Mouse (Mus musculus) embryo, embryonic 9.5 days (tissue): ENCODE results near the gene Klhl29.

Experiments used
- DNase-seq: peaks from one replicate; pipeline ENCODE4 v3.0.0-alpha.2; 2017; ENCODE audit errors: extremely low spot score

Klhl29 gene

DNA sequence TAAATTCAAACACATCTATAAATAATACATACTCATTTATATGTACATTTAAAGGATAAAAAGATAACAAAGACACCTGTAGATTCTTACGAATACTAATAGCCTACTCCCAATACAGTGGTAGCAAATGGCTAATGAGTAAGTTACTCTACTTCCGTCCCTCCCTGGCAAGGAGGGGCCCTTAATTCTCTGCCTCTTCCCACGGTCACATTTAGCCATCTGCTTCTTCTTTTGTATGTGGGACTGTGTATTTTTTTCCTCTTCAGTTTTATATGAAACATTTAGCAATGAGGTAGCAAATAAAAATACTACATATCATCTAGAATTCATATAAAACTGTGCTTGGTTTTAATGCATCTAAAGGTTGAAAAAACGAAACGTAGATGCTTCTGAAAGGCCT lies 73.6 kb downstream of the Klhl29 start:
- no peak for DNase-seq

DNA sequence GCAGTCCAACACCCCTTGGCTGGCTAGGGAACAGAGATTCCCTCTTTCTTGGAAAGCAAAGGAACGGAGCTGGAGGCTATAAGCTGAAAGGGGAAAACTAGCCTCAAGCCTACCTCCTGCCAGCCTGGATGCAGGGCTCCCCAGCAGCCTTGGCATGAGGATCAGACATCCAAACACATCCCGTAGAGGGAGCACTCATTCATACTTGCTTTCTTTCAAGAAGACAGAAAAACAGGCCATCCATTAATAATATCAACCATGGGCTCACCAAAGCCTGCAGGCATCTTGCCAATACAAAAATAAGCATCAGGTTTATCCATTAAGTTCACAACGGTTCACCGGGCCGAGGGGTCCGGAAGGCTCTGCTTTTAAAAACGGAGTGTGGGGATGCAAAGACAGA lies 79.1 kb downstream of the Klhl29 start:
- no peak for DNase-seq

DNA sequence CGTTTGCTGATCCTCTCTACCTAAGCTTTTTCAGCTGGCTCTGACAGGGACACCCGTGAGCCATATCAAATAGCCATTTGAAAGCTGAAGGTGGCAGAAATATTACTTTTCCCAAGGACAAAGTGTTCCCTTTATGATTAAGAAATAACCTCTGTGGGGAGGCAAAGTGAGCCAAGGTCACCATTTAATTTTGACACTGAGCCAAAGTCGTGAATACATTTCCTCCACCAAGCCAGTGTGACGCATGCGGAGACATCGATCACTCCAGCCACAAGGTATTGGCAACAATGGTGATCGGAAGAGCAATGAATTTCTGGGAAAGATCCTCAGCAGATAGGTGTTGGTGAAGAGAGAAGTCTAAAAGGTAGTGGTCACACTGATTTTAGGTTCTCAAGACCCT lies 83.2 kb downstream of the Klhl29 start:
- DNase-seq: no peak

DNA sequence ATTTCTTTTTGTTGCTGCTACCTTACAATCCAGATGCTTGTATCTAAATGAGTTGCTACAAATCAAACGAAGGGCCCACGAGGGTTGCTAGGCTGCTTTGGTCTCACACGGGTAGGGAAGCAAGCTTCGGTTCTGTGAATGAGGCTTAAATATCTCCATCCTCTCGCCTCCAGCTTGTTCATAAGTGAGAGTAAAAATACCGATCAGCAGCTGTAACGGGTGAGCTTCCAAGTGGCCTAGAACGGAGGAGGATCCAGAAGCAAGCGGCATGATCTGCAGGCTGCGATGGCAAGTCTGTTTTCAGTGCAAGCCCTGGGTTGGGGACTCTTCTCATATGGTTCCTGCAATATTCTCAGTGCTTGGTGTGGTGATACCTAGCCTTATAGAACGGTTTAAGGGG lies 89.9 kb downstream of the Klhl29 start:
- no peak for DNase-seq

DNA sequence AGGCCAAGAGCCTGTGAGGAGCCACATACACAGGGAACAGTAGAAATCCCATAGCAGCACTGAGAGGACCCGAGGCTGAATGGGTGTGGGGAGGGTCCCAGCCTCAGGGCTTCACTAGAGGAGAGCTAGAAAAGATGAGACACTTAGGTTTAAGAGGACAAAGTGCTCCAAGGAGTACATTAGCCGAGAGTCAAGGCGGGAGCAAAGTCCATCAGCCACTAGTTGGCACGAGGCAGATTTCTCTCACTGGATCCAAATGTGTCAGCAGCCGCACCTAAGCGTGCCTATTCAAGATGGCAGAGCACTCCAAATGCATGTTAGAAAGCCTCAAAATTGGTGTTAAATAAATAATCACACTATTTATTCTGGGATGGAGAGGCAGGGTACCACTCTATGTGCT lies 90.5 kb downstream of the Klhl29 start:
- DNase-seq: no peak

DNA sequence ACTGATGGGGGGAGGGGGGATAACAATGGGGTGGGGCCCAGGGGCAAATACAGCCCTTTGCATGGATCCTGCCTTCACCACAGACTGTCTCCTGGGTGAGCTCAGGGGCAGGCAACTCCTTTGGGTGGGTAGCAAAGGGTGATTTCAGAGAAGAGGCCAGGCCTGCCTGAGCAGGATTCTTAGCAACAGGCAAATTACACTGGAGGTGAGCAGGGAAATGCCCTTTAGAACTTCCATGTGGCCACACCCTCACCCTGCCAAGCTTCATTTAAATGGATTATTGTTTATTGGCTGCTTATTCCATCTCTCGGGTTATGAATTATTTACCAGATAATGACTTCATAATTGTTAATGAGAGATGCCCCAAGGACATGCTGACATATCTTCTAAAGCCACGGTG lies 91.8 kb downstream of the Klhl29 start:
- no peak for DNase-seq

DNA sequence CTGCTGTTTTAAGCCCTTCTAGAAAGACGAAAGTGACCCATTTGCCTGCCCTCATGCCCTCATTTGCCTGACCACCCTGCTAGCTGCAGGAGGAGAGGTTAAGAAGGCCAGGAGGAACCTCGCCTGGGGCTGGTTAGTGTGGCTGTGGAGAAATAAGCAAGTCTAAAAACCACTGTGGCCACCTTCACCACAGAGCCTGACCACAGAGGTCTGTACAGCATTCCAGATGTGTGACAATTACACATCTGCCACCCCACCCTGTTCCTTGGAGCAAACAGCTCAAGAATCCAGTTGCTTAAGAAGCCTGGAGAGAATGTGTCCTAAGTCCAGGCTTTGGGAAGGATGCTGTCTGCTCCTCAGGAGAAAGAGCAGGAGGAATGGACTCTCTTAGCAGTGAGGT lies 92.9 kb downstream of the Klhl29 start:
- no peak for DNase-seq

DNA sequence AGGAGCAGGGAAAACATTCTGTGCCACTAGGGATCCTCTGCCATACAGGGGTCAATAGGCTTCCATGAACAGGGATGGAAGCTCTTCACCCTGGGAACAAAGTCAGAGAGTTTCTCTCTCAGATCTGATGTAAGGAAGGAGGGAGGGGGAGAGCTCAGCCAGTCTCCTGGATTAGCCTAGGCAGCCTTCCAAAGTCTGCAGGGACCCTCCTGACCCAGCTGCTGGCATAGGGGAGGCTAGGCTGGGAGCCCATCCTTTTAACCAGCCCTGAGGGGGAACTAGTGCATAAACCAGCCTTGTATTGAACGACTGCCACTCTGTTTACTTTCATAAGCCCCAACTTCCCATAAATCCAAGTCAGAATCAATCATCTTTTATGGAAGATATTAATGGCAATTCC lies 95.6 kb downstream of the Klhl29 start:
- no peak for DNase-seq

DNA sequence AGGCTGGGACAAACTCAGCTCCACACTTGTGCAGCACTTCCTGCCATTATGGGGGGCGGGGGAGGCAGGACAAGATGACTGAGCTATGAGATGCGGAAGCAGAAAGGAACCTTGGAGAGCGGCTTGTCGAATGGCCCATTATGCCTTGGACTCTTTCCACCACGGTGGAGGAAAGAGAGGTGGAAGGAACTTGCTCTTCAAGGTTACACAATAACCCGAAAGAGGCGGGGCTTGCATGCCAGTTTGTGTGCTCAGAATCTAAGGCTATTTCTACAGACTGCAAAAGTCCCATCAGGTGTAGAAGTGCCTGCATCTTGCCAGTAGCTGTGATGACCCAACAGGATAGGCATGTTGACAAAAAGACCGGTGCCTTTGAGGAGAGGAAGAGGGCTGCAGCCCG lies 98.5 kb downstream of the Klhl29 start:
- no peak for DNase-seq

DNA sequence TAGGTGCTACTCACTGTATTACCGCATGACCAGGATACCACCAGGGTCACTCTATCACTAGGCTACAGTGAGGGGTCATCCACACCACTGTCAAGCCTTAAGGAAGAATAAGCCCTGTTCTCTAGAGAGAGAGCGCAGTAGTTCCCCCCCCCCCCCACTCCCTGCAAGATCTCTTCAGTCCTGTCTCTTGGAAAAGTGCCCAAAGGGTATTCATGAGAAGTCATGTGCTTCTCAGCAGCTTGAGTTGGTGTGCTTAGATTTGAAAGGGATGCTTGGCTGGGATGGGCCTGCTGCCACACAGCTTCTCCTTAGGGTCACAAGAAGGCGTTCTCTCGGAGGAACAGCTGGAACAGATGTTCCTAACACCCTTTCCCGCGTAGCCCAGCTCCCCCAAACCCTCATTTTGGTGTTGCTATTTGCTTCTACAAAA lies 100.0 kb downstream of the Klhl29 start:
- DNase-seq: no peak

DNA sequence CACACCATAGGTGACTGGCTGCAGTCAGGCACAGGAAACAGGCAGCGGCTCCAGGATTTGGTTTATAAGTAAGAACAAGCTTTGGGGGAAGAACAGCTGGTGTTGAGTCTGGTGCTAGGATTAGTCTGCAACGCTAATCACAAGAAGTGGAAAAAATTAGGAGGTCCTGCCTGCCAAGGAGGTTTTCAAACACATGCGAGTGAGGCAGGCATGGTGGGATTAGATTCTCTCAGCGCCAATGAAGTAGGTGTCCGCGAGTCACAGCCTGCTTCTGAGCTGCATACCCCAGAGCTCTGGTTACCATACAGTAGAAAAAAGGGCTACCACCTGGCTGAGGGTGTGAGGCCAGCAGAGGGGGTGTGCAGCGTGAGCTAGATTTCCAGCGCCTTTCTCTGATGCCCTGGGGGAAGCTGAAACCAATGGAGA lies 101.0 kb downstream of the Klhl29 start:
- DNase-seq: no peak

DNA sequence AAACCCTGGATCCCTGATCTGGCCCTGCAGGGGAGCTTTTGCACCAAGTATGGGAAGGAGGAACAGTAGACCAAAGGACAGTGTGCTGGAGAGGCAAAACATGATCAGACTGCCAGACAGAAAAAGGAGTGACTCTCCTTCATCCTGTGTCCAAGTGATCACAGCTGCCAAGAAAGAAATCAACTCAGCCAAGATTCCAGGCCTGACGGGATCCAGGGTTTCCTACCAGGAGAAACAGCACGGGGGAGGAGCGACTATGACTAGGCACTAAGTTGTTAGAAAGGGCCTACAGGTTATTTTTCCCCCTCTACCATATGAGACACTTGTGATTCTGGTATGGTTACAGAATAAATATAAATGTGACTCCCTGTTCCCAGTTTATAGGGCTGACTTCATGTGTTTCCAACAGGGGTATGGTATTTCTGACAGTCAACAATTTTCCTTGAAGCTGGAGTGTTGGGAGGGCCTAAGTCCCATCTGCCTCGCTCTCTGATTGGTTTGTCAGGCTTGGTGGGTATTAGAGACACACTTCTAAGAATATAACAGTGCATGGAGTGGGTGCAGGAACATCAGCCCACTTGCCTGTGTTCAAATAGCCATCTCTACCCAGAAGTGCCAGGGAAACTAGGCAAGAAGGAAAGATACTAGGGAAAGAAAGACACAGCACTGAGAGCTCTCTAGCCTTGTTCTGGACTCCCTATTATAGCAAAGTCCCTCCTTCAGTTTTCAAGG lies 102.0 kb downstream of the Klhl29 start:
- no peak for DNase-seq

DNA sequence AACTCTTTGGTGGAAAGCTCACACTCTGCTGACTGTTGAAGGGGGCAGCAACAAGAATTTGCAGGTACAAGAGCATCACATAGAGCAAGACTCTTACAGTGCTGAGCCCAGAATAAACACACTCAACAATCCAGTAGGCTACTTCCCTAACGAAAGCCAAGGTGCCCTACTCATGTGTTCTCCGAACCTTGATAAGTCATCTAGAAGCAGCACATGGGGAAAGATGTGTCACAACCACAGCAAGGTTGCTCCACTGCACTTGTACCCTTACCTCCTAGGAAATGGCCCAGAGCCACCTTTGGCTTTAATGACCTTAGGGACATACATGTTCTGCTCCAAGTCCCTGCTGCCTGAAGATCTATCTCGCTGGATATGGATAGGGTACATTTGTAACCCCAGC lies 105.0 kb downstream of the Klhl29 start:
- DNase-seq: no peak

DNA sequence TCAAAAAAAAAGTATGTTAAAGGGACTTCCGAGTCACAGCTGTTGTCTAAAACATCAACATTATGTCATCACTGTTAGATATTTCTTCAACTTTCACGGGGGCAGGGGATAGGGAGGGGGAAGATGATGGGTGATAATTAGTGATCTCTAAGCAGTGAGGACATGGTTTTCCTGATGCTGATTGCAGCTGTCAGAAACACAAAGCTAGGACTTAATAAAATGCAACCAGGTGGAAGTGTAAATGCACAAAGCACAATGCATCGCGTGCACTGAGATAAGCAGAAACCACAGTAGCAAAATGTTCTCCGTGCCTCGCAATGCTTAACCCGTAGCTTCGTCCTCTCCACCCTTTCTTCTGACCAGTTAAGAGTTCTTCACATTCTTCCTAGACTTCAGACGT lies 105.5 kb downstream of the Klhl29 start:
- no peak for DNase-seq

DNA sequence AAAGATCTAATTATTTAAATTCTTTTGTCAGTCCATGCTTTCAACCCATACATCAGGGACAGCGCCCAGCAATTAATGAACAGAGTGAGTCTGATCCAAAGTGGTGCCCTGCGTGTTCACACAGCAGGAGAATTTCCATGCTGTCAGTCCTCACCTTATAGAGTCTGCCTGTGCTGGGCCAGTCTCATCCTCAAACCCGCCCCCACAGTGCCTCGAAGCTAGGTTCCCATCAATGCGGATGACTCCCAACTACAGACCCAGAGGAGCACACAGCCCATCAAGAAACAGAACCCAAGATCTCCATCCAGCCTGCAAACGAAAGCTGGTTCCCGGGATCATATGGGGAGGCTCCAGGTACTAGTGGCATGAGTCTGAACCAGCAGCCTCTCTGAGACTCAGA lies 106.4 kb downstream of the Klhl29 start:
- DNase-seq: no peak

DNA sequence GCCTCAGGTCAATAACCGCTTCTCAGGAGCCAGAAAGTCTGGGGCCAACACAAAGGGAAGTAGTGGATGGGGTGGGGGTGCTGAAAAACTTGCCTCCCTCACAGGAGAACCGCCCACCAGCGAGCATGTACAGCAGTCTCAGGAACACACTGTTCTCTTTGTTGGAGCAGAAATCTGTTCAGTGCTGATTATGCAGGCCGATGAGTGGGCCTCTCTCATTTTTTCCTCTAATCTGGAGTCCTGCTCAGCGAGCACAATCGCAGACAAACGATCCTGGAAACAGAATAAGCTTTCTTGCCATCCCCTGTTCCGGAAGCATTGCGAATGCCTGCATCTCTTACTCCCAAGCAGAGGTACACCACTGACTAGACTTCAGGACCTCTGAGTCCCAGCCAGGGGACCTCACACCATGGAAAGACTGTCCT lies 107.3 kb downstream of the Klhl29 start:
- DNase-seq: no peak

DNA sequence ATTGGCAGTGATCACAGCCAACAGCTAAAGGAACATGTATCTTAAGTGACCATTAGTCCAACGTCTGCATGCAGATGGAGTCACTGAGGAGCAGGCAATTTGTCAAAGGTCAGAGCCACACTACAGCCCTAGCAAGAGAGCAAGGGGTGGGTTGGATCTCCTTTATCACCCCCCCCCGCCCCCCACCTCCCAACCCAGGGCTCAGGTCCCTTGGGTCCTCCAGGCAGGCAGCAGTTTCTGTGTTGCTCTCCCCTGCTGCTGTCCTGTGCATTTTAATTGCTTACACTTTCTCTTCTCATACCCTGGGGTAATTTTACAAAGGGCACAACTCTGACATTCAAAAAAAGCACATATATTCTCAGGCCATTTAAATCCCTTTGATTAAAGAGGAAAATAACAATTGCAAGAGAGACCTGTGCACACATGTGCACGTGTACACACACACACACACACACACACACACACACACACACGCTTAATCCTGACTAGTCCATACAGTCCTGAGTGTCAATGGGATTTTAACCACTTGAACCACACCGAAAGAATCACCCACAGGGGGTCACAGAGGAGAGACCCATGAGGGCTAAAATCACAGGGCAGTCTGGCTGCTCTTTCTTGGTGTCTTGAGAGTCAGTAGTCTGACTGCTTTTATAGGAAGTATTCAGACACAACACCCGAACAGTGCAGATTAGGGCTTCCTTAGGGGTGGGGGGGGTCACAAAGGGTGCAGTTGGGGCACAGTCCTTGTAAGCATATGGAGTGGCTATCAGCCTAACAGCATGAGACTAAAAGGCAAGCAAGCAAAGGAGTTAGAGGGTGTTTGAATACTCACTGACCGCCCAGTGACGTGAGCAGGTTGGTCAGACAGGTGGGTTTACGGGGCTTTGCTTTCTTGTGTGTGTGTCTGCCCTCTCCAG lies 108.0 kb downstream of the Klhl29 start:
- DNase-seq: no peak

DNA sequence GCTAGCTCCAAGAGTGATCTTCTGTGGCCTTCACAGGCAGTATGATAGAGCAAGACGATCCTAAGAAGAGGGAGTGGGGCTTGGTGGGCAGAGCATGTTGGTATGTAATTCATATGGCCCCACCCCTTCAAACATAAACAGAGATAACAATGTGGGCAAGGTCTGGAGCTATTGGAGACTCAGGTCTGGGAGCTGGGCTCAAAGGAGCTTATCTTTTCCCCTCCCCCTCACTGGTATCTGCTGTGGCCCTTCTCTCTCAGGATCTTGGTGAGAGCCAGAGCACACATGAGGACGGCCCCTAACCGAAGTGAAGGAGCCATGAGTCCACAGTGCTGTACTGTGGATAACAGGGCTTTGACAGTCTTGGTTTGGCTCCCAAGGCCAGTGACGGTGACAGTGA lies 108.7 kb downstream of the Klhl29 start:
- no peak for DNase-seq

DNA sequence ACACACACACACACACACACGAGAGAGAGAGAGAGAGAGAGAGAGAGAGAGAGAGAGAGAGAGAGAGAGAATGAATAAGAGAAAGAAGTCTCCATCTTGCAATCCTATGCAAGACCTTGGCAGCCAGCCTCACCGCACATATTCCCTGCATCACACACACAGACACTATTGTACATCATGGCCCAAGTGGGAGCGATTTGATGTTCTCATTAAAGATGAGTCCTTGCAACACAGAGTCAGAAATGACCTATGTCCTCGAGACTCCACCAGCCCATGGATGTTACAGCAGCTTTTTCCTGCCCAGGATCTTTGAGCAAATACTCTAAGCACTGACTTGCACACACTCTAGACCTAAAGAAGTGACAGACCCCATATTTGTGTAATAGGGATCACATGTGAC lies 114.0 kb downstream of the Klhl29 start:
- DNase-seq: no peak

DNA sequence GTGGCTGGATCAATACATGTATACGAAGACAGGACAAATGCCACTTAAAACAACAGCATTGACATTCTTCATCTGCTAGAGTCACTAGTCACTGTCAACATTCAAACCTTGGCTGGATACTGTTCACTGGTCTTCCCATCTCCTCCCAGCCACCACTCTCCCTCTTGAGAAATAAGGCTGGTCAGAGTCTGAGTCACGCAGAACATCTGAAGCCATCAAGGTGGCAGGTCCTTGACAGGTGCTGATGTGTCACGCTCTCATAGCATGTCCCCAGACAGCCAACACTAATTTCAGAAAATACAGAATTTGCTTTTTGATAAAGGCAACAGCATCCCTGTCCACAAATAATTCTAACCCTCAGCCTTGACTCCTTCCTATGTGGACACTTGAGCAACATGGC lies 116.7 kb downstream of the Klhl29 start:
- no peak for DNase-seq

DNA sequence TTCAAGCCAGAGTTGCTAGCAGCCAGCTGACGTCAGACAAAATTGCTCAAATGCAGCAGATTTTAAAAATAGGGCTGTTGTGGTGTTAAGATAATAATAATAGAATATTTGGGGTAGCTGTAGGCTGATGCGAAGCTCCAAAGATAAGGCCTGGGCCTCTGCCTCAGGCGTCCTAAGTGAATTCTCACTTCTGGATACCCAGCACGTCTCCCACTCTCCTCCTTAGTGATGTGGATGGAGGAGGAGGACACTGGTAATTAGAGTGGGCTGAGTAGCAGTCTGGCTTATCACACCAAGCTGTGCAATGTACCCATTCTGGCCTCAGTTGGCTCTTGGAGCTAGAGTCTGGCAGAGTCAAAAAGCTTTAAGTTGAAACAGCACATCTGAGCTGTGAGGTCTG lies 118.3 kb downstream of the Klhl29 start:
- no peak for DNase-seq

DNA sequence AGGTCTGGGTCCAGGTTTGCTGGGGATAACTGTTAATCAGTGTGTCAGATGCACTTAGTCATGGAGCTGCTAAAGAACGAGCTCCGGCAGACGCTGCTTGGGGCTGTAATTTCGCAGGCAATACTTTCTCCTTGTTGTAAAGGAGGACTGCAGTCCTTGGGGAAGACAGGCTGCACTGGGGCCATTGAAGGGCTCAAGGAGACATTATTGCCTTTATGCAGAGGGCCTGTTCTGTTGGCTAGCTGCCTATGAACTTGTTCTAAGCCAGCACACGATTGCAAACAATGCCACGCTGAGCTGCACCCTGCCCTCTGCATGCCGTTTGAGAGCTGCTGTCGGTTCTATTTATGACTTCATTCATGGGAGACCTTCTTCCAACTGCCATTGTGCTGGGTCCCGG lies 120.4 kb downstream of the Klhl29 start:
- no peak for DNase-seq
